Mouse (Mus musculus) kidney, embryonic 15.5 days (tissue): ENCODE results near the gene Gm13288. TPM values are rescaled to one million over a fixed set of nuclear protein-coding genes. Genes with fewer than 3 reads are reported as not detected.
A peak's percentile ranks its signal among the peaks of the same experiment; 100 is the strongest.
"Not testable (repeated sequence)": the region's sequence is repeated elsewhere in the genome, so short reads cannot be mapped to it uniquely, and the experiment has no call there.

Experiments
- ATAC-seq: fragments of 200-750 bp; cut with Nextera tagmentation; replicated peaks from 2 replicates; pipeline ENCODE4 v1.8.0; 2017; ENCODE audit warnings: moderate TSS enrichment; ENCODE audit not compliant: low FRiP score
- H3K27ac ChIP-seq: fragments of 300-500 bp; sonication (generic); 2 replicates; pipeline ENCODE4 v1.5.1; 2015; ENCODE audit warnings: mild to moderate bottlenecking, inconsistent platforms
- H3K27me3 ChIP-seq: fragments of 300-500 bp; sonication (generic); 2 replicates; pipeline ENCODE4 v1.6.1; 2015; ENCODE audit warnings: inconsistent platforms
- H3K36me3 ChIP-seq: fragments of 300-500 bp; sonication (generic); 2 replicates; pipeline ENCODE4 v1.6.1; 2015; ENCODE audit warnings: inconsistent platforms
- H3K4me1 ChIP-seq: fragments of 300-500 bp; sonication (generic); 2 replicates; pipeline ENCODE4 v1.6.1; 2015; ENCODE audit warnings: inconsistent platforms
- H3K4me2 ChIP-seq: fragments of 300-500 bp; sonication (generic); 2 replicates; pipeline ENCODE4 v1.6.1; 2015; ENCODE audit warnings: moderate library complexity, mild to moderate bottlenecking, inconsistent platforms
- H3K4me3 ChIP-seq: fragments of 300-500 bp; sonication (generic); replicated peaks from 2 replicates; pipeline ENCODE4 v1.5.1; 2015; ENCODE audit warnings: mild to moderate bottlenecking, inconsistent platforms
- H3K9ac ChIP-seq: fragments of 300-500 bp; sonication (generic); 2 replicates; pipeline ENCODE4 v1.6.1; 2015; ENCODE audit warnings: mild to moderate bottlenecking, inconsistent platforms
- H3K9me3 ChIP-seq: fragments of 300-500 bp; sonication (generic); replicated peaks from 2 replicates; pipeline ENCODE4 v1.6.1; 2016; ENCODE audit warnings: inconsistent platforms
- WGBS: fragments of 180-500 bp; shearing (Covaris S2); methylation state at CpG from one replicate; pipeline ENCODE4 v1.1.7; 2015; ENCODE audit warnings: mixed read lengths; 5-methylcytosine and 5-hydroxymethylcytosine counted together
- polyA plus RNA-seq: library from polyadenylated mRNA; unstranded; fragments of >200 nt; fragmentation: Nextera tagmentation; extraction: Ambion mirVana; gene quantifications from 2 replicates; pipeline ENCODE4 v1.2.1, GENCODE M21; 2015

The Gm13288 gene
- polyA plus RNA-seq = 0.08 TPM in 1 of 2 replicates, not detected in the other

GRCm38 (mm10) chr4:88805231-88805630 lies at the start of gene Gm13288:
TSS of gene Gm13288 (plus strand) at chr4:88805531.
- H3K4me1 ChIP-seq, ATAC-seq, H3K4me3 ChIP-seq, H3K9ac ChIP-seq, H3K36me3 ChIP-seq, H3K27ac ChIP-seq, H3K9me3 ChIP-seq: not testable (repeated sequence)
- Histone ChIP-seq H3K27me3 (peaks cover 16% of the 10 kb centered on the region), H3K4me2 (peak within 1 kb of the TSS; percentile 44; the same call in 1 of the 2 replicates)
- WGBS = no CpG with 5 or more reads among the region's 8 CpGs

GRCm38 (mm10) chr4:88756581-88757513 lies 48.5 kb upstream of the Gm13288 start:
- 8% methylated on average over 29 of the region's 31 CpGs for WGBS
- not testable (repeated sequence) for H3K27me3 ChIP-seq, H3K36me3 ChIP-seq, H3K4me1 ChIP-seq, H3K9me3 ChIP-seq, ATAC-seq
- peak overlapping the region; percentile 56 for H3K4me3 ChIP-seq
- peak overlapping the region; percentile 66 for H3K9ac ChIP-seq
- peak overlapping the region; percentile 97 for H3K27ac ChIP-seq
- peak overlapping the region; percentile 83 for H3K4me2 ChIP-seq

GRCm38 (mm10) chr4:88757628-88758031 lies 47.7 kb upstream of the Gm13288 start:
- H3K4me2 ChIP-seq = peak overlapping the region; percentile 83
- H3K27me3 ChIP-seq, H3K4me1 ChIP-seq, H3K36me3 ChIP-seq, H3K9me3 ChIP-seq: not testable (repeated sequence)
- WGBS = 0% methylated on average over 21 of the region's 21 CpGs
- peak; percentile 100 for ATAC-seq
- peak overlapping the region; percentile 56 for H3K4me3 ChIP-seq
- H3K9ac ChIP-seq = peak overlapping the region; percentile 66; the same call in 1 of the 2 replicates
- peak overlapping the region; percentile 97 for H3K27ac ChIP-seq

- ATAC-seq, H3K27ac ChIP-seq, H3K9ac ChIP-seq, H3K4me3 ChIP-seq, H3K27me3 ChIP-seq, H3K9me3 ChIP-seq, H3K36me3 ChIP-seq, H3K4me1 ChIP-seq, H3K4me2 ChIP-seq: not testable (repeated sequence)
- 90% methylated on average over 9 of the region's 9 CpGs for WGBS
Measured at GRCm38 (mm10) chr4:88758751-88759150, 46.6 kb upstream of the Gm13288 start.

- not testable (repeated sequence) for ATAC-seq
Measured at GRCm38 (mm10) chr4:88759610-88760268, 45.6 kb upstream of the Gm13288 start, which contains the start of gene Gm13283. TSS of gene Gm13283 (plus strand) at chr4:88760119.

GRCm38 (mm10) chr4:88760431-88760830 lies 44.9 kb upstream of the Gm13288 start:
- Histone ChIP-seq H3K4me3 (peak overlapping the region; percentile 34), H3K4me2 (peak overlapping the region; percentile 54), H3K27ac (peak overlapping the region; percentile 82)
- WGBS = under 1% methylated on average over 23 of the region's 28 CpGs
- not testable (repeated sequence) for H3K36me3 ChIP-seq, H3K4me1 ChIP-seq, H3K27me3 ChIP-seq, H3K9ac ChIP-seq, ATAC-seq, H3K9me3 ChIP-seq

More at GRCm38 (mm10) chr4:88759610-88760268, 45.6 kb upstream of the Gm13288 start, which contains the start of gene Gm13283:
- 21% methylated on average over 10 of the region's 14 CpGs for WGBS
- H3K9ac ChIP-seq, H3K4me1 ChIP-seq, H3K27me3 ChIP-seq, H3K36me3 ChIP-seq, H3K9me3 ChIP-seq: not testable (repeated sequence)
- peak within 1 kb of the TSS; percentile 34 for H3K4me3 ChIP-seq
- peak within 1 kb of the TSS; percentile 54 for H3K4me2 ChIP-seq
- H3K27ac ChIP-seq = peak within 1 kb of the TSS; percentile 82

GRCm38 (mm10) chr4:88761776-88762175 lies 43.6 kb upstream of the Gm13288 start:
- ATAC-seq = not testable (repeated sequence)

GRCm38 (mm10) chr4:88762341-88762740 lies 43.0 kb upstream of the Gm13288 start:
- not testable (repeated sequence) for H3K9ac ChIP-seq, H3K27me3 ChIP-seq, H3K9me3 ChIP-seq, ATAC-seq, H3K4me3 ChIP-seq, H3K27ac ChIP-seq, H3K36me3 ChIP-seq, H3K4me1 ChIP-seq
- WGBS = 51% methylated on average over 9 of the region's 9 CpGs
- H3K4me2 ChIP-seq = peak overlapping the region; percentile 53; the same call in 1 of the 2 replicates

More at GRCm38 (mm10) chr4:88761776-88762175, 43.6 kb upstream of the Gm13288 start:
- H3K36me3 ChIP-seq, H3K4me1 ChIP-seq, H3K4me2 ChIP-seq, H3K27me3 ChIP-seq, H3K9me3 ChIP-seq, H3K27ac ChIP-seq, H3K4me3 ChIP-seq, H3K9ac ChIP-seq: not testable (repeated sequence)
- WGBS = 74% methylated on average over 6 of the region's 8 CpGs

GRCm38 (mm10) chr4:88763384-88764018 lies 41.8 kb upstream of the Gm13288 start:
- WGBS = 3% methylated on average over 36 of the region's 42 CpGs
- H3K27me3 ChIP-seq, H3K36me3 ChIP-seq, H3K4me1 ChIP-seq, ATAC-seq, H3K9ac ChIP-seq, H3K9me3 ChIP-seq: not testable (repeated sequence)
- peak overlapping the region; percentile 58; the same call in 1 of the 2 replicates for H3K27ac ChIP-seq
- peak overlapping the region; percentile 33 for H3K4me3 ChIP-seq
- H3K4me2 ChIP-seq = peak overlapping the region; percentile 51

- not testable (repeated sequence) for H3K4me2 ChIP-seq, H3K4me3 ChIP-seq, H3K27me3 ChIP-seq, ATAC-seq, H3K36me3 ChIP-seq, H3K4me1 ChIP-seq, H3K9me3 ChIP-seq, H3K9ac ChIP-seq, H3K27ac ChIP-seq
- WGBS = no CpG with 5 or more reads among the region's 32 CpGs
Measured at GRCm38 (mm10) chr4:88773534-88773933, 31.8 kb upstream of the Gm13288 start, which contains the start of gene Gm13290. TSS of gene Gm13290 (plus strand) at chr4:88773834.

GRCm38 (mm10) chr4:88776622-88777021 lies 28.7 kb upstream of the Gm13288 start, which contains the start of gene Gm13289:
TSS of gene Gm13289 (plus strand) at chr4:88776922.
- no CpG with 5 or more reads among the region's 29 CpGs for WGBS
- not testable (repeated sequence) for H3K36me3 ChIP-seq, H3K27me3 ChIP-seq, H3K4me1 ChIP-seq, H3K4me2 ChIP-seq, H3K9me3 ChIP-seq, H3K4me3 ChIP-seq, H3K27ac ChIP-seq, H3K9ac ChIP-seq, ATAC-seq
